Mouse (Mus musculus) cerebellum, postnatal 4 days (tissue): ENCODE data around the gene Skint6.
"Not testable (repeated sequence)": the region's sequence is repeated elsewhere in the genome, so short reads cannot be mapped to it uniquely, and the experiment has no call there.

Source experiments
- DNase-seq, 2 experiments: peaks; one replicate each; pipeline ENCODE4 v3.0.0; 2022; ENCODE audit warnings: low spot score in 2 of 2, mixed read lengths in 1 of 2

Skint6 gene

GRCm38 (mm10) chr4:113286873-113287272 is at the start of gene Skint6:
Gene Skint6 (minus strand): TSS chr4:113286973.
- no peak for DNase-seq

GRCm38 (mm10) chr4:113320911-113321310 is 34.1 kb upstream of the Skint6 start:
- DNase-seq: no peak

GRCm38 (mm10) chr4:113301773-113302473 is 15.2 kb upstream of the Skint6 start:
- no peak for DNase-seq

GRCm38 (mm10) chr4:113263363-113264060 is 23.3 kb downstream of the Skint6 start:
- DNase-seq: no peak

GRCm38 (mm10) chr4:113245808-113246207 is 41.0 kb downstream of the Skint6 start:
- no peak for DNase-seq

GRCm38 (mm10) chr4:113067621-113068020 is 219.2 kb downstream of the Skint6 start:
- DNase-seq: no peak

GRCm38 (mm10) chr4:112979160-112979559 is 307.6 kb downstream of the Skint6 start:
- not testable (repeated sequence) for DNase-seq

- no peak for DNase-seq
Measured at GRCm38 (mm10) chr4:112790646-112791045, 496.1 kb downstream of the Skint6 start.

- no peak for DNase-seq
Measured at GRCm38 (mm10) chr4:112774766-112775165, 512.0 kb downstream of the Skint6 start, which contains the start of gene Skint10. Gene Skint10 (minus strand): TSS chr4:112774866.
